In the genomic region with DNA sequence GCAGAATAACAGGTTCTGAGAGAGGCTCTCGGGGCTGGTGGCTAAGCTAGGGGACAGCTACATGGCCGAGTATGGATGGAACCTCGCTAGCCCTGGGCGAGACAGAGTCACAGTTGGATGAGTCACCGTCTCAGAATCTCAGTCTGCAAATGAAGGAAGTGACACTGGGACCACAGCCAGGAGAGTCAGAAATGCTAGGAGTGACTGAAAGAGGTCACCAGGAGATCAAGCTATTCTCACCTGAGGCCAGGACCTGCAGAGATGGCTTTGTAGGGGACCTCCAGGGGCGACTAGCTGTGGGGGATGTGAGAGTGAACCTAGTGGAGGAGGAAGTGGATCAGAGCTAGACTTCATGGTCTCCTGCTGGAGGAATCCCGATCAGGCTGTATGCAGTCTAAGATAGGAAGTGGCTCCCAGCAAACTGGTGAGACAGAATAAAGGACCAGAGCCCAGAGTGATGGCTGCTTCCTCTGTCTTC, we compare ENCODE assay signal across 7 mouse cellular contexts.
DNase-seq lines count a peak whose midpoint lies in the region; ATAC-seq lines count a peak whose summit lies in the region.

No protein-coding gene starts in this region.

- H3K9me3 ChIP-seq in hindbrain, embryonic 11.5 days (ENCODE audit: control insufficient read depth, low read length) = no peaks in the 10 kb centered on the region
- H3K9me3 ChIP-seq in midbrain, embryonic 15.5 days = no peaks in the 10 kb centered on the region

- H3K4me3 ChIP-seq in hindbrain, embryonic 11.5 days (ENCODE audit: low read depth, low read length) = no peak overlapping the region
- H3K4me3 ChIP-seq in midbrain, embryonic 15.5 days = no peak overlapping the region

- no peak for ATAC-seq in hindbrain, embryonic 11.5 days (ENCODE audit: low FRiP score)
- ATAC-seq in midbrain, embryonic 15.5 days (replicated peaks) = no peak

- no peaks in the 10 kb centered on the region for H3K4me1 ChIP-seq in hindbrain, embryonic 11.5 days (replicated peaks; ENCODE audit: control insufficient read depth, insufficient read depth, low read length)
- no peaks in the 10 kb centered on the region for H3K4me1 ChIP-seq in midbrain, embryonic 15.5 days

- H3K4me2 ChIP-seq in hindbrain, embryonic 11.5 days (replicated peaks; ENCODE audit: low read depth, low read length) = no peak overlapping the region
- no peak overlapping the region for H3K4me2 ChIP-seq in midbrain, embryonic 15.5 days

- H3K27me3 ChIP-seq in hindbrain, embryonic 11.5 days (ENCODE audit: control insufficient read depth, insufficient read depth, low read length) = no peaks in the 10 kb centered on the region
- no peaks in the 10 kb centered on the region for H3K27me3 ChIP-seq in midbrain, embryonic 15.5 days (replicated peaks)

- WGBS in hindbrain, embryonic 11.5 days = 75% methylated on average over 7 of the region's 7 CpGs
- WGBS in midbrain, embryonic 15.5 days = 80% methylated on average over 7 of the region's 7 CpGs

- H3K27ac ChIP-seq in hindbrain, embryonic 11.5 days (ENCODE audit: low read depth, low read length) = no peak overlapping the region
- H3K27ac ChIP-seq in midbrain, embryonic 15.5 days = no peak overlapping the region

- peak; percentile 28 for DNase-seq in urinary bladder, postnatal 25 days (ENCODE audit: low spot score)
- no peak for DNase-seq in urinary bladder, adult 2 months (ENCODE audit: low spot score)
- DNase-seq in heart, adult 9 months (ENCODE audit: low spot score in 2 of 2) = peak; percentile 60 to 63
- peak; percentile 16 to 42 for DNase-seq in kidney, postnatal 4 days
- no peak for DNase-seq in embryo, embryonic 10 days (ENCODE audit: low spot score)
- no peak for DNase-seq in hindbrain, embryonic 11.5 days (ENCODE audit: low spot score)

- no peaks in the 10 kb centered on the region for H3K36me3 ChIP-seq in hindbrain, embryonic 11.5 days (ENCODE audit: control insufficient read depth, insufficient read depth, low read length)
- no peaks in the 10 kb centered on the region for H3K36me3 ChIP-seq in midbrain, embryonic 15.5 days (replicated peaks)

- no peak overlapping the region for H3K9ac ChIP-seq in hindbrain, embryonic 11.5 days (ENCODE audit: low read depth, low read length)
- H3K9ac ChIP-seq in midbrain, embryonic 15.5 days = no peak overlapping the region

Comparison
In these comparisons a context has a peak if more than half of its experiments do, and no peak if none do; other contexts are left out.
1. DNase-seq: peak in urinary bladder, postnatal 25 days (single experiment), heart, adult 9 months (2 of 2) and kidney, postnatal 4 days (2 of 2); none in urinary bladder, adult 2 months (single experiment), embryo, embryonic 10 days (single experiment) and hindbrain, embryonic 11.5 days (single experiment).